Mouse (Mus musculus) heart, adult 8-10 months (tissue): ENCODE measurements around the gene Nckipsd. TPM values are rescaled to one million over a fixed set of nuclear protein-coding genes. Genes with fewer than 3 reads are reported as not detected.

Experiments used
- DNase-seq: peaks from one replicate; pipeline ENCODE4 v3.0.0; 2022; ENCODE audit warnings: low spot score
- total RNA-seq, 4 experiments: library from RNA; stranded (reverse); gene quantifications; 2 replicates each; pipeline ENCODE4 v1.2.4; 2022

Gene Nckipsd
- total RNA-seq, 4 experiments from 2014 or later: 7.4 to 9.2 (median 8.0) TPM

DNA sequence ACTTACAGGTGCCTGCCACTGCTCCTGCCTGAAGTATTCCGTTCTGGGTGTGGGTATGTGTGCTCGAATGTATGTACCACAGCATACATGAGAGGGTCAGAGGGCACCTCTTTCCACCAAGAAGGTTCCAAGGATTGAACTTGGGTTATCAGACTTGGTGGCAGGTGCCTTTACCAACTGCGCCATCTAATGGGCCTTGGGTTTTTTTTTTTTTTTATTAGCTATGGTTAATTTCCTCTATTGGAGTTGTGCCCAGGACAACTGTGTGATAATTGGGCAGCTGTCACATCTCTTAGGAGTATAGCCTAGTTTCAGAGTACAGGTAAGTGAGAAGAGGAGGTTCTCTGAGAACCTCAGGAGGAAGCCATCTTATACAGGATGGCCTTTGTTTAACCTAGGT is 8.6 kb upstream of the Nckipsd start:
- no peak for DNase-seq

DNA sequence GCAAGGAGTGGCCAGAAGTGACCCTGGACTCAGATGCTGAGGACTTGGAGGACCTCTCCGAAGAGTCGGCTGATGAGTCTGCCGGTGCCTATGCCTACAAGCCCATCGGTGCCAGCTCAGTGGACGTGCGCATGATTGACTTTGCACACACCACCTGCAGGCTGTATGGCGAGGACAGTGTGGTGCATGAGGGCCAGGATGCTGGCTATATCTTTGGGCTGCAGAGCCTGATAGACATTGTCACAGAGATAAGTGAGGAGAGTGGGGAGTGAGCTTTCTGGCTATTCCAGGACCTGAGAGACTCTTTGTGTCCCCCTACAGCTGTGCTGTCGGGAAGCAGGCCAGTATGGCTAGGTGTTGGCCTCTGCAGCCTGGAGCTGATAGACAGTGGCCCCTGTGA is 2.4 kb upstream of the Nckipsd start:
- no peak for DNase-seq

DNA sequence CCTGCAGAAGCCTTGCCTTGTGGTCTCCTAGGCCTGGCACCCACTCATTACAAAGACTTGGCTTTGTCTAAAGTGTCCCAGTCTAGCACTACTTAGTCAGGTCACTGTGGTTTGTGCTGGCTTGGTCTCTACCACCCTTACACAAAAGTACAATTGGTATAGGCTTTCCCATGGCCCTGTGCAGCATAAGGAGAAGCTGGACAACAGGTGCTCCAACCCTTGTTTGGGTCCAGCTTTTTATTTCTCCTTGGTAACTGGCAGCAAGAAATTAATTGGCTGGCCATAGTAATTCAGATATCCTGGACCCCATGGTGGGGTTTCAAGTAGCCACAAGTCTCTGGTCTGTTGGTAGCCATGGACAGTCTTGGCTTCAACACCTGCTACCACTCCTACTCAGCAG is 1.8 kb upstream of the Nckipsd start:
- no peak for DNase-seq

DNA sequence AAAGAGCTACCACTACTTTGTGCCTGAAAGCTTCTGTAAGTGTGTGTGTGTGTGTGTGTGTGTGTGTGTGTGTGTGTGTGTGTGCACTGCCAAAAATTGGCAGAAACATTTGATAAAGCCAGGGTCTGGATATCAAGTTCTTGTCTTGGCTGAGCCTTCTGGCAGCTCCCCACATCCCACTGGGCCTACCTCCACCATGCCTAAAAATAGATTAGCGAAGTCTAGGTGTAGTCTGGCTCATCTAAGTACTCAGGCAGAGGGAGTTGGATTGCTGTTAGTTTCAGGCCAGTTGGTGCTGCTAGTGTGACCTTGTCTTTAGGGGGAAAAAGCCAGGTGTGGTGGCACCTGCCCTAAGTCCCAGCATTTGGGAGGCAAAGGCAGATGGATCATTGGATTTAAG is 1.3 kb upstream of the Nckipsd start:
- DNase-seq: peak; percentile 50

DNA sequence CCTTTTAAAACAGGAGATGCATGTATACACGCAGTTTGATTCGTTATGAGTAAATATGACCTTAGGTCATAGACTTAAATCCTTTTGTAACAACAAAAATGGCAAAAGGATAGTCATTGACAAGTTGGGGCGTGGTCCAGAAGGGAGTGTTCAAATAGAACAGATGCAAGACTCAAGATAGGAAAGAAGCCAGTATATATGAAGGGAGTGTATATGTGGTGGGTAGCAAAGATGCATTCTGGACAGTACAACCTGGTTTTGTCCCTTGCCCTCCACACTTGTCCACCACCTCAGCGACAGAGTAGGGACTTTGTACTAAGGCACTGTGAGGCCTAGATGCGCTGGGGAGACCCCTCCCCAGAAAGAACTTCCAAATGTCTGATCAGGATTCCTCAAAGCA is 494 bp upstream of the Nckipsd start:
- no peak for DNase-seq

DNA sequence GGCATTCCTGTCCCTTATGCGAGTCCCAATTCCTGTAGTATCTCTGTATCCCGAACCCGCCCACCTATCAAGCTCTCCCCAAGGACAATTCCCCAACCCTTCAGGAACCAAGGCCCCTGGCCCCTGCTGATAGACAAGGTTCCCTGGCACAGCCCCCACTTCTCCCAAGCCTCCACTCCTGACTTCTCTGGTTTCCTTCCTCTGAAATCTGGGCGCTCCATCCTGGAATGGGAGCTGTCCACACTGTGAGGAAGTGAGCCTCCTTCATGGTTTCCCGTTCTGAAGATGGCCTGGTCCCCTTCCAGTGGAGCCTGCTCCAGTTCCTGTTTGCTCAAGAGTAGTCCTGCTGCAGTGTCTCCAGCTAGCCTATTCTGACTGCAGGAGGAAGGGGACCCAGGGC is 1.0 kb downstream of the Nckipsd start:
- DNase-seq: peak; percentile 70

DNA sequence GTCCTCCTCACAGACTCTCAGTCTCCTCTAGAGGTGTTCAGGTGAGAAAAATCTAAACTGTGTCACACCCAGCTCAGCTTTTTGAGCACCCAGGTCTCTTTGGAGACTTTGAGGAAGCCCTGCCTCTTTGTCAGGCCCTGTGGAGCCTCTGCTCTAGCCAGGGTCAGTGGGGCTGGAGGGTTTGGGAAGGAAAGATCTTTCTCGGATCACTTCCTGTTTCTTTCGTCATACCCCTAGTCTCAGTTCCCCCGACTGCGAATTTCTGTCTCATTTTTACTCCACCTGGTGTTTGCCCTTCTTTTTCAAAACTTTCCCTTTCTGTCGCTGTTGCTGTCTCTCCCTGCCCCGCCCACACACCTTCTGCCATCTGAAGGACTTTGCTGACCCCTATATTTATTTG is 1.6 kb downstream of the Nckipsd start:
- no peak for DNase-seq

DNA sequence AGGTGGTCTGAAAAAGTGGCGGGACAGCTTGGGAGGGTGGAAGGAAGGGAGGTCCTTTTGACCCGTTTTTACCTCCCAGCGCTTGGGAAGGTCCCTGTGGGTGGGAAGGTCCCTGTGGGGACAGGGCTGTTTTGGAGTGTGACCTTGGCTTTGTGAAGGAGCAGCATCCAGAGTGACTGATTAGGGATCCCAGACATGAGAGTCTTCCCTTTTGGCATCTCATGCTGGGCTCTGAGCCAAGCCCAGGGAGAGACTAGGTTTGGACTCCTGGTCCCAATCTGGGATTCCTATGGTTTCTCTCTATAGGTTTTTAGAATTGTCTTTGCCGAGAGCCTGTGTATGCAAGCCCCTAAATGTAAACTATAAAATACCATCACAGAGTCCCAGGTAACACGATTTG is 2.3 kb downstream of the Nckipsd start:
- no peak for DNase-seq

DNA sequence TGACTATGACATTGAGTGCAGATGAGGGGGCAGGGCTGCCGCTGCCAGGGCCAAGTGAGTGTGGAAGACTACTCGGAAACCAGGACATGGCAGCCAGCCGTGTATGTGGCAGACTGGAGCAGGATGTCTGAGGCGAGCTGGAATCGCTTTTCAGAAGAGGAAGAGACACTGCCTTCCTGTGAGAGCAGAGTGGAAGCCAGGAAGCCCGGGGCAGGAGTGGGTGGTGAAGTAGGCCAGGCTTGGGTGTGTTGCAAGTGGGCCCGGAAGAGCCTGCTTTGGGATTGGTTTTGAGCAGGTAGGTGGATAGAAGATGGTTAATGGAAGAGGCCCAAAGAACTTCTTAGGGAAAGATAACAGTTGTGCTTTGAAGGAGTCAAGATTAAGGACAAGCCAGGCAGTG is 7.4 kb downstream of the Nckipsd start:
- no peak for DNase-seq

DNA sequence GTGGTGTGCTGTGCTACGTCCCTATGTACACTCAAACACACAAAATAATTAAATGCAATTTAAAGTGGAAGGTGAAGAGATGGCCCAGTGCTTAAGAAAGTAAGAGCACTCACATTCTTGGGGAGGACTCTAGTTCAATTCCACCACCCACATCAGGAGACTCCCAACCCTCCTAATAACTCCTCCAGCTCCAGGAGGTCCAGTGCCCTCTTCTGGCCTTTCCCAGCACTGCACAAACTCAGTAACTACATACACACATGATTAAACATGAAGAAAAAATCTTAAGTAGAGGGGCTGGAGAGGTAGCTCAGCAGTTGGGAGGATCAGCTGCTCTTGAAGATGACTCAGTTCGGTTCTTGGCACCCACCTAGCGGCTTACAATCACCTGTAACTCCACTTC is 11.3 kb downstream of the Nckipsd start:
- peak; percentile 70 for DNase-seq

DNA sequence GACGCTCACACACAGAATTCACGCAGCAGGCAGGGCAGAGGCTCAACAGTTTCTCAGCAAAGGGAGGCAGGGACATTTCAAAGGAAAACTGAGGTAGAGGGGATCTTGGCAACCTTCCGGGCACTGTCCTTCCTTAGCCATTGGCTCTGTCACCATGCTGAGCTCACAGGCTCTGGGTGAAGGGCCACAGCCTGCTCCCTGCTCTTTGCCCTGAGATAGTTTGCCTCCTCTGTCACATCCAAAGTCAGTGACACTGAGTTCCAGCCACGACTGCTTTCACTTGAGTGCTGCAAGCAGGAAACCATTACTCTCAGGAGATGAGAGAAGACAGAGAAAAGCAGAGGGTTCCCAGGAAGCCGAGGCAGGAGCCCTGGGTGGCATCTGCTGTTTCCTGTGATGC is 11.9 kb downstream of the Nckipsd start:
- DNase-seq: no peak

DNA sequence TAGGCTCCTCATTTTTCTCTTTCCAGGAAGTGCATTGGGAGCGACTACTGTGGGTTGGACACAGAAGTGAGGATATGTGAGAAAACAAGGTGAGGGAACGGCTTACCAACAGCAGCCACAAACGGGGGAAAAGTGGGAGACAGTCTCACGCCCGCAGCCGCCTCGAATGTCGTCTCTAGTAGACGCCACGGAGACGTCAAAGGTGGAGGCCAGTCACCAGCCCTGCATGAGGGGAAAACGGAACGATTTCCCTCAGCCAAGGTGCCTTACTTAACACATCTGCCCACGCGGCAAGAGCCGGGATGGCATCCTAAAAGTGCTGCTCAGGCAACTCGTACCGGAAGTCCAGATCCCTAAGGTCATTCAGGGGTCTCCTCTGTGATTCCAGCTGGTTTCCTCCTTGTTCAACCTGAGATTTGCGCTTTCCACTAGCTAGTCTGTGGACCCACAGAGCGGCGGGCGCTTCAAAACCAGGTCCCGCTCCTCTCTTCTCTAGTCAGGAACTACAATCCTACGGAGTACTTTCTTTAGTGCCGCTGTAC is 16.0 kb downstream of the Nckipsd start:
- no peak for DNase-seq

DNA sequence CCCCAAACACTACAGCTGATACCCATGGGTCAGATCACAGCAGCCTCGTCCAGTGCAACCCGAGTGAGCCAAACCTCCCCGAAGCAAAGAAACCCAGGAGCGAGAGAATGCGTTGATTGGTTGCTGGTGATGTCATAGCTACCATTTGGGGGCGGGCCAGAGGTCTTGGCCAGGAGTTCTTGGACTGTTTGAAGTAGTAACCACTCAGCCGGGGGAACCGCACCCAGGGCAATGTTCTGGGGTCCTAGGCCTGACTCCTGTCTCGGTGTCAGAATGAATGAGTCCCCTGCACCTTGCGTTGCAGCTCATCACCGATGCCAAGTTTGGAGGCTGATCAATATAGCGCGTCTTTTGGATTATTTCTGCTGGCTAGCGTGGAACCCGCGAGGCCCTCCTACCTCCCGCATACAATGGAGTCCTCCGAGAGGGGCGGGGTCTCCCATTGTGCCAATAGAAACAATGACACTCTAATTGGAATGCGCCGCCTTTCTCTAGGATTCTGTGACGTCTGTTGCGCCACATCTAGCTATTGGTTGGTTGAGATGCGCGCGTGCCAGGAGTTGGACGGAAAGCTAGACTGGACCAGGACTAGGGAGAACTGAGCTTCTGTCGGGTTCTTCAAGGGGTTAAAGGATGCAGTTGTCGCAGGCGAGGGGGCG is 16.7 kb downstream of the Nckipsd start:
- no peak for DNase-seq

DNA sequence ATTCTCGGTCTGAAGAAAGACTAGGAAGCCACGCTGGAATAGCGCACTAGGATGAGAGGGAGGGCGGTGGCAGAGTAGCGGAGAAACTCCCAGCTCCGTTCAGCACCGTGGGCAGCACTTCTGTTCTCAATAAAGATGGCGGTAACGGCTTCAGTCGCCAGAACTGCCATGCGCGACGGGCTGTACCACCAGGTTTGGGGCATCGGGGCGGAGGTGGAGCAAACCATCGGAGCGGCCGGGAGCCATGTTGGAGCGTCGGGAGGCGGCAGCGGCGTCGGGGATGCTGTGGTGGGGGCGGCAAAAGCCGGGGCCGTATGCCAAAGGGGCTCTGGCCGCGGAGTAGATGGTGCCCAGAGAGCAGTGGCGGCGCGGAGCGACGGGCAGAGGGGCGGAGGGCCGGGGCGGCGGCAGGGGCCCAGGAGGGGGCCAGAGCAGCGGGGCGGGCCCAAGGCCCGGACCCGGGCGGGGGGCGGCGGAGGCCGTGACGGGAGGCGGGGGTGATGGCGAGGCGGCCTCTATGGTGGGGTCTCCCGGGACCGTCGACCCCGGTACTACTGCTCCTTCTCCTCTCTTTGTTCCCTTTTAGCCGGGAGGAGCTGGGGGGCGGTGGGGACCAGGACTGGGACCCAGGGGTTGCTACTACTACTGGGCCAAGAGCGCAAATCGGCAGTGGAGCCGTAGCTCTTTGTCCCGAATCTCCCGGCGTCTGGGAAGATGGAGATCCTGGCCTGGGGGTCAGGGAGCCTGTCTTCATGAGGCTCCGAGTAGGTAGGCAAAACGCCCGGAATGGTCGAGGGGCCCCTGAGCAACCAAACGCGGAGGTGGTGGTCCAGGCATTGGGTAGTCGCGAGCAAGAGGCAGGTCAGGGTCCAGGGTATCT is 17.9 kb downstream of the Nckipsd start, which contains the start of gene Celsr3:
Gene Celsr3, plus strand, starts transcription at position 501 of the 880 bp plus-strand sequence.
- no peak for DNase-seq

DNA sequence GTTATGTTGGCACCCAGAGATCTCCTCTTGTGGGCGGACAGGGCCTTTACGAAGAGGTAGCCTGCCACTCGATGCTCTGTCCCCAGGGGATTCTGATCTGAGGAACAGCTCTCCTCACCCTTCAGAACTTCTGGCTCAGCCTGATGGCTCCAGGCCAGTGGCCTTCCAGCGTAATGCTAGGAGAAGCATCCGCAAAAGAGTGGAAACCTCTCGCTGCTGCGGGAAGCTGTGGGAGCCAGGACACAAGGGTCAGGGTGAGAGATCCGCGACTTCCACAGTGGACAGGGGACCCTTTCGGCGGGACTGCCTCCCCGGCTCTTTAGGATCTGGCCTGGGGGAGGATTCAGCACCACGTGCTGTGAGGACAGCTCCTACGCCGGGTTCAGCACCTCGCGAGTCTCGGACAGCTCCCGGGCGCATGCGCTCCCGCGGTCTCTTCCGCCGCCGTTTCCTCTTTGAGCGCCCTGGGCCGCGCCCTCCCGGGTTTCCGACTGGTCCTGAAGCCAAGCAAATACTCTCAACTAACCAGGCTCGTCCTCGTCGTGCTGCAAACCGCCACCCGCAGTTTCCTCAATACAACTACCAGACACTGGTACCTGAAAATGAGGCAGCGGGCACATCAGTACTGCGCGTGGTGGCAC is 18.7 kb downstream of the Nckipsd start:
- DNase-seq: peak; percentile 69

DNA sequence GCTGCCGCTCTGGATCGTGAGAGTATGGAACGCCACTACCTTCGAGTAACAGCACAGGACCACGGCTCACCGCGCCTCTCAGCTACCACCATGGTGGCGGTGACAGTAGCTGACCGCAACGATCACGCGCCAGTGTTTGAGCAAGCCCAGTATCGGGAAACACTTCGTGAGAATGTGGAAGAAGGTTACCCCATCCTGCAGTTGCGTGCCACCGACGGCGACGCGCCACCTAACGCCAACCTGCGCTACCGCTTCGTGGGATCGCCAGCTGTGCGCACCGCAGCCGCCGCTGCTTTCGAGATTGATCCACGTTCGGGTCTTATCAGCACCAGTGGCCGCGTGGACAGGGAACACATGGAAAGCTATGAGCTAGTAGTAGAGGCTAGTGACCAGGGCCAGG is 19.3 kb downstream of the Nckipsd start:
- no peak for DNase-seq

DNA sequence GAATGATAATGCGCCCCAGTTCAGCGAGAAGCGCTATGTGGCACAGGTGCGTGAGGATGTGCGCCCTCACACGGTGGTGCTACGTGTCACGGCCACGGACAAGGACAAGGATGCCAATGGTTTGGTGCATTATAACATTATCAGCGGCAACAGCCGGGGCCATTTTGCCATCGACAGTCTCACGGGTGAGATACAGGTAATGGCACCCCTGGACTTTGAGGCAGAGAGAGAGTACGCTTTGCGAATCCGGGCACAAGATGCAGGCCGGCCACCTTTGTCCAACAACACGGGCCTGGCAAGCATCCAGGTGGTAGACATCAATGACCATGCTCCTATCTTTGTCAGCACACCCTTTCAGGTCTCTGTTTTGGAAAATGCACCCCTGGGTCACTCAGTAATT is 19.7 kb downstream of the Nckipsd start:
- DNase-seq: no peak

DNA sequence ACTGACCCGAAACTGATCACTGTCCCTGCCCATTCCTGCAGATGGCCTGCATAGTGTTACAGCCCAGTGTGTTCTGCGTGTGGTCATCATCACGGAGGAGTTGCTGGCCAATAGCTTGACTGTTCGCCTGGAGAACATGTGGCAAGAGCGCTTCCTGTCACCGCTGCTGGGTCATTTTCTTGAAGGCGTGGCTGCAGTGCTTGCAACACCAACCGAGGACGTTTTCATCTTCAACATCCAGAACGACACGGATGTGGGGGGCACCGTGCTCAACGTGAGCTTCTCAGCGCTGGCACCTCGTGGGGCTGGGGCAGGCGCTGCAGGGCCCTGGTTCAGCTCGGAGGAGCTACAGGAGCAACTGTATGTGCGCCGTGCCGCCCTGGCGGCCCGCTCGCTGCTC is 23.5 kb downstream of the Nckipsd start:
- DNase-seq: no peak

DNA sequence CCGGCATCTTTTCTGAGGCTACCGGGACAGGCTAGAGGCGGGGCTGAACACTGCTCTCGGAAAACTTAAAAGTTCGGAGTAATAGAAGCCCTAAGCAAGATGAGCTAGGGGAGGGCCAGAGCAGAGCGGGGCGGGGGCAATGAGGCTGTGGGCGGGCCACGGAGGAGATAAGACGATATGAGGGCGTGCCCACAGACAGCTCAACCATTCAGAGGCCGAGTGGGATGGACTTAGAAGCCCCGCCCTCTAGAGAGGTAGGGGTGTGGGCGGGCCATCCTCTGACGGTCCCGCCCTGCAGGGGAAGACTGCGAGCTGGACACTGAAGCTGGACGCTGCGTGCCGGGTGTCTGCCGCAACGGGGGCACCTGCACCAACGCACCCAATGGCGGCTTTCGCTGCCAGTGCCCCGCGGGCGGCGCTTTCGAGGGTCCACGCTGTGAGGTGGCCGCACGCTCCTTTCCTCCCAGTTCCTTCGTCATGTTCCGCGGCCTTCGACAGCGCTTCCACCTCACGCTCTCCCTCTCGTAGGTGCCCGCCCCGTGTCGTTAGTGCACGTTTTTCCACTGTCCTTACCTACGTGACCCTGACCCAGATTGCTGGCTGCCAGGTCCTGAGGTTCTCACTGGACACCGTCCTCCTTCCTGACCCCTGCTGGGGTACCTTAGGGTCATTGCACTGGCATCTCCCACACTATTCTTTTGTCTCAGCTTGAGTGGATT is 24.4 kb downstream of the Nckipsd start:
- peak; percentile 80 for DNase-seq

DNA sequence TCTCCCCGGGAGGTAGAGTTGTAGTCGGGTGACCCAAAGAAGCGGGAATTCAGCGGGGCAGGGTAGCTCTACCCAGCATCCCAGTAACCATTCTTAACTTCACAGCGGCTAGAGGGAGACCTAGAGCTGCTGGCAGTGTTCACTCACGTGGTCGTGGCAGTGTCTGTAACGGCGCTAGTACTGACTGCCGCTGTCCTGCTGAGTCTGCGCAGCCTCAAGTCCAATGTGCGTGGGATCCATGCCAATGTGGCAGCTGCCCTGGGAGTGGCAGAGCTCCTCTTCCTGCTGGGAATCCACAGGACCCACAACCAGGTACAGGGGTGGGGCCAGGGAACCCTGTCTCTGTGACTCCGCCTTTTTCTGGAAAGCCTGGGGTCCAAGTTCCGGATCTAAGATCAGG is 34.8 kb downstream of the Nckipsd start:
- peak; percentile 33 for DNase-seq

DNA sequence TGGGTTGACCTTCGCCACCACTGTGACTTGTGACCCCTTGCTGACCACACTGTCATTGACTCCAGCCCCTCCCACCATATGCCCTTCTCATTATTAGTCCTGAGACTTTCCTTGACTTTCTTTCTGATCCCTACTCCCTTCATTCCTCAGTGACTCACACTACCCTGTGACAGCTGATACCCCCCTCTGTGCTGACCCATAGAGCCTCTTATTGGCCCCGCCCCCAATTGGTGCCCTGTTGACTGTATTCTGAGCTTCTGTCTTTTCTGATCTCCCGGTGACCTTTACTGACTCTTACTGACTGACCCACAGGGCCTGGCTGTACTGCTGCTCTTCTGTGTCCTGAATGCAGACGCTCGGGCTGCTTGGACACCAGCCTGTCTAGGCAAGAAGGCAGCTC is 37.2 kb downstream of the Nckipsd start:
- no peak for DNase-seq

DNA sequence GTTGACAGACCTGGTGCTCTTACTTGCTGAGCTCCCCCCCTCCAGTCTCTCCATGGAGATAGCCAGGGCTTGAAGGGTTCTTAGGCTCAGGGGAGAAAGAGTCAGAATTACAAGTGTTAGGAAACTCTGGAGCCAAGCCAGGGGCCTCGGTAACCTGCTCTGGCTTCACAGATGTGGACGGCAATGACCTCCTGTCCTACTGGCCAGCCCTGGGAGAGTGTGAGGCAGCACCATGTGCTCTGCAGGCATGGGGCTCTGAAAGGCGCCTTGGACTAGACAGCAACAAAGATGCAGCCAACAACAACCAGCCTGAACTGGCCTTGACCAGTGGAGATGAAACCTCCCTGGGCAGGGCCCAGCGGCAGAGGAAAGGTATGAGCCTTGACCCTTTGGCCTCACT is 39.2 kb downstream of the Nckipsd start:
- no peak for DNase-seq
